Mouse (Mus musculus): ENCODE data around the gene Lhx5. TPM values are rescaled to one million over a fixed set of nuclear protein-coding genes. Genes with fewer than 3 reads are reported as not detected.

Gene Lhx5
- not detected in 2 replicates for polyA plus RNA-seq (2012; rRNA removed)

- H3K27me3 ChIP-seq (ENCODE audit: control insufficient read depth, insufficient read depth, low read length): peaks cover 47% of the 10 kb centered on the region
These were observed at the start of gene Lhx5 for GRCm38 (mm10) chr5:120431649-120432485. Gene Lhx5 (plus strand): TSS chr5:120431699.

DNA sequence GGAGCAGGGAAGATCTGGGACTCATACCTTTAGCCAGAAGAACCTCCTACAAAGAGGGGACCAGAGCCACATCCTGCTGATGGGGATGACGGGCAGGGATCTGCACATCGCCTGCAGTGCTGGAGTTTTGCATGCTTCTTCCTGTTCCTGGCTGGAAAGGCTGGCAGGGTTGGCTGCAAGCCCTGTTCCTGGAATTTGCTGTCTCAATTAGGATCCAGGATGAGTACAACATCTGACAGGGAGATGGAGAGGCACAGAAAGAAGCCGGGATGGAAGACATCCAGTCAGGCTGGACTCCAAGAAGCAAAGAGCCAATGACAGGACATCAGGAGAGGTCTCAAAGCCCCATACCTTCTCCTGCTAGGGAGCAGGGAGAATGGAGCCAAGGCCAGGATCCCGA, 45.1 kb upstream of the Lhx5 start:
- H3K27me3 ChIP-seq (ENCODE audit: control insufficient read depth, insufficient read depth, low read length): no peaks in the 10 kb centered on the region
- H3K4me3 ChIP-seq (ENCODE audit: extremely low read depth, insufficient read depth, insufficient read length): no peak overlapping the region
- H3K27ac ChIP-seq (ENCODE audit: insufficient read depth, low read length): no peak overlapping the region
- TF ChIP-seq CTCF (IDR thresholded peaks at IDR 0.05; ENCODE audit: extremely low read depth, insufficient read depth, insufficient read length, insufficient replicate concordance) (no peak), POLR2A (IDR thresholded peaks at IDR 0.05; ENCODE audit: low read depth, low read length) (no peak)
- no peak for DNase-seq (ENCODE audit: low read depth in 1 of 2, low spot score in 2 of 2)
- 59% methylated on average over 4 of the region's 4 CpGs for WGBS
- no peaks in the 10 kb centered on the region for H3K4me1 ChIP-seq (ENCODE audit: control insufficient read depth, insufficient read depth, insufficient read length)
- H3K36me3 ChIP-seq (ENCODE audit: control insufficient read depth, insufficient read depth, low read length): no peaks in the 10 kb centered on the region

More at GRCm38 (mm10) chr5:120431649-120432485, at the start of gene Lhx5:
- H3K4me1 ChIP-seq (ENCODE audit: control insufficient read depth, insufficient read depth, insufficient read length): 0 out of 2 replicates have a peak, but pooled peaks cover 4% of the 10 kb centered on the region
- no peak for DNase-seq (ENCODE audit: low read depth in 1 of 2, low spot score in 2 of 2)
- H3K27ac ChIP-seq (ENCODE audit: insufficient read depth, low read length): no peak within 1 kb of the TSS
- H3K4me3 ChIP-seq (ENCODE audit: extremely low read depth, insufficient read depth, insufficient read length): no peak within 1 kb of the TSS
- WGBS: 5% methylated on average over 68 of the region's 69 CpGs
- no peaks in the 10 kb centered on the region for H3K36me3 ChIP-seq (ENCODE audit: control insufficient read depth, insufficient read depth, low read length)
- TF ChIP-seq POLR2A (IDR thresholded peaks at IDR 0.05; ENCODE audit: low read depth, low read length) (no peak), CTCF (IDR thresholded peaks at IDR 0.05; ENCODE audit: extremely low read depth, insufficient read depth, insufficient read length, insufficient replicate concordance) (no peak)

GRCm38 (mm10) chr5:120388765-120389164, 42.7 kb upstream of the Lhx5 start:
- no peak for DNase-seq (ENCODE audit: low read depth in 1 of 2, low spot score in 2 of 2)
- H3K4me1 ChIP-seq (ENCODE audit: control insufficient read depth, insufficient read depth, insufficient read length): no peaks in the 10 kb centered on the region
- no peaks in the 10 kb centered on the region for H3K27me3 ChIP-seq (ENCODE audit: control insufficient read depth, insufficient read depth, low read length)
- TF ChIP-seq CTCF (IDR thresholded peaks at IDR 0.05; ENCODE audit: extremely low read depth, insufficient read depth, insufficient read length, insufficient replicate concordance) (no peak), POLR2A (IDR thresholded peaks at IDR 0.05; ENCODE audit: low read depth, low read length) (no peak)
- no peaks in the 10 kb centered on the region for H3K36me3 ChIP-seq (ENCODE audit: control insufficient read depth, insufficient read depth, low read length)
- H3K4me3 ChIP-seq (ENCODE audit: extremely low read depth, insufficient read depth, insufficient read length): no peak overlapping the region
- H3K27ac ChIP-seq (ENCODE audit: insufficient read depth, low read length): no peak overlapping the region
- 56% methylated on average over 9 of the region's 9 CpGs for WGBS

DNA sequence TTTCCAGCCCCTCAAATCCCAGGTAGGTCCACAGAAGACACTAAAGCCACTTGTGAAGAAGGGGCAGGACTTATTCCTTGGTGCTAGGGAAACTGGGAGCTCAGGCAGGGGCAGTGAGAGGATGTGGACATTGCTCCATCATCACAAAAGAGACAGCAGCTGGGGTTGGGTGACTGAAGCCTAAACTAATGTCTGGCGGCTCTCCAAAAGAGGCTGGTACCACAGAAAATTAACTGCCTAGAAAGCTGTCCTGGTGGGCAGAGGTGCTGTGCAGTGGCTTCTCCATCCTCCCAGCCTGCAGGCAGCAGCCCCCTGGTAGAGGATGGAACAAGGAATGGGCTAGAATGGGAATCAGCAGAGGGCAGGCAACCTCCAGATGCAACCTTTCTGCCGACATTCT, 41.5 kb upstream of the Lhx5 start:
- no peak overlapping the region for H3K4me3 ChIP-seq (ENCODE audit: extremely low read depth, insufficient read depth, insufficient read length)
- WGBS: 74% methylated on average over 2 of the region's 2 CpGs
- DNase-seq (ENCODE audit: low read depth in 1 of 2, low spot score in 2 of 2): no peak
- H3K27me3 ChIP-seq (ENCODE audit: control insufficient read depth, insufficient read depth, low read length): no peaks in the 10 kb centered on the region
- TF ChIP-seq CTCF (IDR thresholded peaks at IDR 0.05; ENCODE audit: extremely low read depth, insufficient read depth, insufficient read length, insufficient replicate concordance) (no peak), POLR2A (IDR thresholded peaks at IDR 0.05; ENCODE audit: low read depth, low read length) (no peak)
- H3K36me3 ChIP-seq (ENCODE audit: control insufficient read depth, insufficient read depth, low read length): no peaks in the 10 kb centered on the region
- no peak overlapping the region for H3K27ac ChIP-seq (ENCODE audit: insufficient read depth, low read length)
- no peaks in the 10 kb centered on the region for H3K4me1 ChIP-seq (ENCODE audit: control insufficient read depth, insufficient read depth, insufficient read length)

DNA sequence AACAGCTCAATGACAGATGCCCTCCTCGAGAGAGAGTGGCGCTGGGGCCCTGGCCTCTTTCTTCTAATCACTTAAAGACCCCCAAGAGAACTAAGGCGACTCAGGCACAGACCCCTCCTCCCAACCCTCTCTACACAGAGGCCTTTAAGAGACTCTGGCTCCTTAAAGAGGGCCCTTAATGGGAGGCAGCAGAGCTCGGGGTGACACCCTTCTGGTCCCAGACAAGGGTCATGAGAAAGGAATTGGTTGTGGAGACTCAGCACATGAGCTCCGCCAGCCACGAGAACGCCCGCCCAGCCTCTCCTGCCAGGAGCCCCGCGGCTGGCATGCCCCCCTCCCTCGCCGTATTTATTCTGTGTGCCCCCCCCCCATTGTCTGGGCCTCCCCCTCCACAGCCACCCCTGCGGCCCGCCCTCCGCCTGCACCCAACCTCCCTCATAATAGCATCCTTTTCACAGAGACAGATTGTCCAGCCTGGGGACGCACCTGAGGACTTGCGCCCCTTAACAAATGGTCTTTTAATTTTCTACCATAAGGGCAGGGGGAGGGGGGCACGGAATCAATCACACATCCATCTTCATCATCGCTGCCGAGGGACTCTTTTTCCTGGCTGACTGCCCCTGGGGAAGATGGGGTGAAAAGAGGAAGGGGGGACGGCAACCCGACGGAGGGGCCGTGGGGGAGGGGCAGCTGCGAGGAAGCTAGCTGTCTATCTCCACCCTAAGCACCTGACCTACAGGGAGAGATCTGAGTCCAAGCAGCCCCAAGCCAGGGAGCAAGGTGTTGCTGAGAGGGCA, 37.4 kb upstream of the Lhx5 start:
- H3K27ac ChIP-seq (ENCODE audit: insufficient read depth, low read length): no peak overlapping the region
- no peaks in the 10 kb centered on the region for H3K4me1 ChIP-seq (ENCODE audit: control insufficient read depth, insufficient read depth, insufficient read length)
- H3K36me3 ChIP-seq (ENCODE audit: control insufficient read depth, insufficient read depth, low read length): no peaks in the 10 kb centered on the region
- WGBS: 34% methylated on average over 25 of the region's 25 CpGs
- no peak overlapping the region for H3K4me3 ChIP-seq (ENCODE audit: extremely low read depth, insufficient read depth, insufficient read length)
- DNase-seq (ENCODE audit: low read depth in 1 of 2, low spot score in 2 of 2): no peak
- TF ChIP-seq POLR2A (IDR thresholded peaks at IDR 0.05; ENCODE audit: low read depth, low read length) (no peak), CTCF (IDR thresholded peaks at IDR 0.05; ENCODE audit: extremely low read depth, insufficient read depth, insufficient read length, insufficient replicate concordance) (no peak)
- H3K27me3 ChIP-seq (ENCODE audit: control insufficient read depth, insufficient read depth, low read length): no peaks in the 10 kb centered on the region; the same call in 1 of the 2 replicates

DNA sequence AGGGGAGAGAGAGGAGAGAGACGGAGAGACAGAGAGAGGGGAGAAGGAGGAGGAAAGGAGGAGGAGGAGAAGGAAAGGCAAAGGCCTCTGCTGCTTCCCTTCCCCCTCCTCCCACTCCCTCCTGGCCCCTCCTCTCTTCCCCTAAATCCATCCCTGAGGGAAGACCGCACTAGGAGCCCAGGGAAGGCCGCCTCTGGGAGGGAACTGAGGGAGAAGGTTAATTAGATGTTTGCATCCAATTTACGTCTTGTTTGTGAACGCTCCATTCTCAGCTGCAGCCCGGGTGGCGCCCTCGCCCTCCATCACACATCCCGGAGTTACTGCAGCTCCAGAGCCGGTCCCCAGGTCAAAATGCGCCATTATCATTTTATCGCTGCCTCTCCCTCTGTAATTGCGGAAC, 33.5 kb upstream of the Lhx5 start:
- no peak overlapping the region for H3K4me3 ChIP-seq (ENCODE audit: extremely low read depth, insufficient read depth, insufficient read length)
- no peaks in the 10 kb centered on the region; the same call in 1 of the 2 replicates for H3K27me3 ChIP-seq (ENCODE audit: control insufficient read depth, insufficient read depth, low read length)
- no peaks in the 10 kb centered on the region for H3K4me1 ChIP-seq (ENCODE audit: control insufficient read depth, insufficient read depth, insufficient read length)
- no peak overlapping the region for H3K27ac ChIP-seq (ENCODE audit: insufficient read depth, low read length)
- 7% methylated on average over 13 of the region's 13 CpGs for WGBS
- H3K36me3 ChIP-seq (ENCODE audit: control insufficient read depth, insufficient read depth, low read length): no peaks in the 10 kb centered on the region
- no peak for DNase-seq (ENCODE audit: low read depth in 1 of 2, low spot score in 2 of 2)
- TF ChIP-seq POLR2A (IDR thresholded peaks at IDR 0.05; ENCODE audit: low read depth, low read length): no peak
- no peak for TF ChIP-seq CTCF (IDR thresholded peaks at IDR 0.05; ENCODE audit: extremely low read depth, insufficient read depth, insufficient read length, insufficient replicate concordance)

All from spleen, adult 2 months (tissue).